Mouse (Mus musculus): ENCODE measurements around the gene Tmem14c.

Gene Tmem14c

DNA sequence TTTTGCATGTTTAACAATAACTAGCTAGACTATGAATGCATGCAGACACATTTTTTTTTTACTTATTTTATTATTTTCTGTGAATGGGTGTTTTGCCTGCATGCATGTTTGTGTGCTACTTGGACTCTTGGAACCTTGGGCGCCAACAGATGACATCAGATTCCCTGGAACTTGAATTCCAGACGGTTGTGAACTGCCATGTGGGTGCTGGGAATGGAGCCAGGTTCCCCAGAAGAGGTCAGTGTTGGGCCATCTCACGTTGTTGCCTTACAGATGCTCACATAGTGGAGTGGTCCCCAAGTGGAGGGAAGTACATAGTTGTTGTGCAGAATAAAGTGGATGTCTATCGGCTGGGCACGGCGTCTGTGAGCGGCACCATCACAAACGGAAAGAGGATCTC lies 7.1 kb upstream of the Tmem14c start:
- no peak for DNase-seq (ENCODE audit: low spot score in 2 of 2)

DNA sequence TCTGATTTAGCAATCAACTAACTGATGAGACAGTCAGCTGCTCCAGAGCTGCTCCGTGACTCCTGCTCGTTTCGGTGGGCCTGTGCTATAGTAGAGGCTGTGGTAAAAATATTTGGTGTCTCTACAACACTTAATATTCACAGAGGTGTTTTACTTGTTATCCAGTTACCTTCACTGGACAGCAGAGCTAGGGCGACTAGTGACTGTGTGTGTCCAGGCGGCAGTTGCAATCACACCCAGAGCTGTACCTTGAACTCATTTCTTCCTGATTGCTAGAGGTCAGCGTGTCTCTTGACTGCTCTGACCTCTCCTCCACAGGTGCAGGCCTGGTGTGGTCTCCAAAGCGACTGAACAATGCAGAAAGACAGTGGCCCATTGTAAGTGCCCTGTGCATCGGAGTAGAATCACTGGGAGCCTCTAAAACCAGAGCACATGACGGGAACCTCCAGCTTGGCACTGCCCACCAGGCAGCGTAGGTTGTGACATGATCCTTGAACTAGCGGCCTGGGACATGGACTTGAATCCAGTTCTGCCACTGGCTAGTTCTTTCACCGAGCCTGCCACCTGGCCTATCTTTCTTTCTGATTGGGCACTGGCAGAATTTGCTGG lies 809 bp downstream of the Tmem14c start:
- DNase-seq (ENCODE audit: low spot score in 2 of 2) = no peak

DNA sequence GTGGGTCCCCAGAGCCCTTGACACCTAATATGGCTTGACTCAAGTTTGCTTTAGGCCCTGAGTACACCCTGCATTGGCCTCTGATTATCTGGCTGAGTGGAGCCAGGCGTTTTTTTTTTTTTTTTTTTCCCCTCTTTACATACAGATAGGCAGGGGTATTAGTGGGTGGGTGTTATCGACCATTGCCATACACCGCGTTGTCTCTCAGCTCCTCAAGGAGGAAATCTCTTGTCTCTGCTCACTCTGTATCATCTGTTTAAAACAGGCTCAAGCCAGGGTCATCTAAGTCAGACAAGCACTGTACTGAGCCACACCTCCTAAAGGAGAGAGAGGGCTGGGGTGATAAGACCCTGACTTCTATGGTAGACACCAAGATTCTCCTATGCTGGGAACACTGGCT lies 1.7 kb downstream of the Tmem14c start:
- no peak for DNase-seq (ENCODE audit: low spot score in 2 of 2)

- no peak for DNase-seq (ENCODE audit: low spot score in 2 of 2)
Observed at GRCm38 (mm10) chr13:41018236-41018635, 2.1 kb downstream of the Tmem14c start.

GRCm38 (mm10) chr13:41018756-41019591 lies 2.9 kb downstream of the Tmem14c start:
- DNase-seq (ENCODE audit: low spot score in 2 of 2) = no peak

GRCm38 (mm10) chr13:41020494-41020893 lies 4.4 kb downstream of the Tmem14c start:
- no peak for DNase-seq (ENCODE audit: low spot score in 2 of 2)

DNA sequence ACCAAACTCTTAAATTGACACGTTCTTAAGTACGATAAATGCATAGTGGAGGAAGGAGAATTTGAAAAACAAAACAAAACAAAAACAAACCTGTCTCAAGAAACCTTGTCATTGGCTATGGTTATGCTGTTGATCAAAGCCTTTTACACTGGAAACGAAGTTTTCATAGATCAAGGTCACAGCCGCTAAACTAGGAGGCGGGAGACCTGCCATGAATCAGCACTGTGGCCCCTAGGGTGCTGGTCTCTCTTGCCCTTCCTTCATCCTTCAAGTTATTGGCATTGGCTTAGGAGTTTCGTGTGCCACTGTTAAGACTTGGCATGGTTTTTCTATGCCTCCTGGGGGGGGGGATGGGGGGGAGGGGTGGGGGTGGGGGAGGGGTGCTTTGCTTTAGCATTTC lies 5.5 kb downstream of the Tmem14c start:
- DNase-seq (ENCODE audit: low spot score in 2 of 2) = no peak

- DNase-seq (ENCODE audit: low spot score in 2 of 2) = no peak
Observed at GRCm38 (mm10) chr13:41022099-41022498, 6.0 kb downstream of the Tmem14c start.

GRCm38 (mm10) chr13:41030098-41030497 lies 14.0 kb downstream of the Tmem14c start:
- DNase-seq (ENCODE audit: low spot score in 2 of 2) = no peak

- DNase-seq (ENCODE audit: low spot score in 2 of 2) = no peak
Observed at GRCm38 (mm10) chr13:41042511-41042910, 26.4 kb downstream of the Tmem14c start.

GRCm38 (mm10) chr13:41045901-41046300 lies 29.8 kb downstream of the Tmem14c start:
- no peak for DNase-seq (ENCODE audit: low spot score in 2 of 2)

DNA sequence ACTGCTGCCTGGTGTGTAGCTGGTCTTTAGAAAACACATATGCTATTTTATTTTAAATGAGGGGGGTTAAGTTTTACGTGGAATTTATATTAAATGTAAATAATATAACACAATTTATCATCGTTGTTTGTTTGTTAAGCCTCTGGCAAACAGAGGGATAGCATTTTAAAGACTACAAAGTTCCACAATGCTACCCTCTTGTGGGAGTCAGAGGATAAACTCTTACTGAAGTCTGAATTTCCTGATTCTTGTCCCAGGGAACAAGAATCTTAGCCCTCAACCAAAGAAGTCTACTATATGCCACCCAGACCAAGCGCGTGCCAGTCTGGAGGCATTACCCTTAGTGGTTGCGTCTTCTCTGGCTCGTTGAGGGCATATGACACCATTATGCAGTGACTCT lies 31.2 kb downstream of the Tmem14c start:
- DNase-seq (ENCODE audit: low spot score in 2 of 2) = no peak

GRCm38 (mm10) chr13:41051965-41052364 lies 35.9 kb downstream of the Tmem14c start:
- DNase-seq (ENCODE audit: low spot score in 2 of 2) = no peak

GRCm38 (mm10) chr13:41067618-41068017 lies 51.5 kb downstream of the Tmem14c start:
- DNase-seq (ENCODE audit: low spot score in 2 of 2) = no peak

- DNase-seq (ENCODE audit: low spot score in 2 of 2) = no peak
Observed at GRCm38 (mm10) chr13:41071617-41072016, 55.5 kb downstream of the Tmem14c start.
